Mouse (Mus musculus): ENCODE data around the gene Sar1a.

Gene Sar1a

DNA sequence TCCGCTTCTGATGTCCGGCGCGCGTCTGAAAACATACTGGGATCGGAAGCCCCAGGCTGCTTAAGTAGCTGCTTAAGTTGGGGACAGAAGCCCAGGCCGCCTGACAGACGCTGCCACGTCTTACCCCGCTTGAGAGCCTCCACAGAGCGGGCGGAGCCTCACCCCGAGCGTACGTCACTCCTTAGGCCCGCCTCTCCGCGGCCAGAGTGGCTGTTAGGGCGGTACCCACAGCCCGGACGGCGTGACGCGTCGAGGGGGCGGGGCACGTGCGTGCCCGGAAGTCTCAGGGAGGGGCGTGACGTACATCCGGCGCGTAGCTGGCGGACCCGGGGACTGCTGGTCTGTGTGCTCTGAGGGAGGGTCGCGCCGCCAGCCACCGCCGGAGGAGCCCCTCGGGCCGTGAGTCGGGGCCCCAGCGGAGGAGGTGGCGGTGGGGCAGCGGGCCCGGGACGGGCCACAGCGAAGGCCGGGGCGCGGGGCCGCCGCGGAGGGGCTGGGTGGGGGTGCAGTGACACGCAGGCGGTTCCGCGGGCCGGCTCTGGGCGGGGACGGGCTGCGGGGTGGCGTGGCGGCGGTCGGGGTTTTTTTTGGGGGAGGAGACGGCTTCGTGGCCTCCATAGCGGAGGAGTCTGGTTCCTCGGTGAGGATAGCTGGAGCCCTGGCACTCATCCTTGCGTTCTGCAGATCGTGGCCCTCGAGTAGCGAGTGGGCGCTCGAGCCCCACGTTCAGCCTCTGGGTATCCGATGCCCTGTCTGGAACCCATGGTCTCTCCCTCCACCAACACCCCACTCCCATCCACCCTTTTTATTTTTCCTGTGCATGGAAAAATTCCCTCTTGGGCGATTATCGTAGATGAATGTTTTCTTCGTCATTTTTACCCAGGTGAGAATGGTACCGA, at the start of gene Sar1a:
Sar1a (plus strand) TSS at position 285 of the 899 bp plus-strand sequence.
- DNase-seq (ENCODE audit: low spot score in 2 of 2), result peak; percentile 99

DNA sequence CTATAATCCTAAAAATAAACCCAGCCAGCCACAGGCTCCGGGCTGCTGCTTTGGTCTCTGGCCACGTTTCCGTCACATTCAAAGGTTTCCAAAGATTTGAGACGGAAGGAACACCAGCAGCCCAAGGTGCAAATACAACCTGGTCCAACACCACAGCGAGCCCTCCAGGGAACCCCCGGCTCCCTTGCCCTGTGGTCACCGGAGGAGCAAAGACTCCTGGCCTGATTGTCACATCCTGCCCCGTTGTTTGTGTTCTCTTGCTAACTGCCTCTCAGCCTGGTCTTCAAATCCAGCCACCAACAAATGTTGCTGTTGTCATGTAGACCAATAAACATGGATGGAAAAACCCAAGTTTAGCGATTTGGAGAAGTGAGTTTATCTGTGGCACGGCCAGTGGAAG, 47.7 kb upstream of the Sar1a start:
- DNase-seq (ENCODE audit: low spot score in 2 of 2), result no peak

DNA sequence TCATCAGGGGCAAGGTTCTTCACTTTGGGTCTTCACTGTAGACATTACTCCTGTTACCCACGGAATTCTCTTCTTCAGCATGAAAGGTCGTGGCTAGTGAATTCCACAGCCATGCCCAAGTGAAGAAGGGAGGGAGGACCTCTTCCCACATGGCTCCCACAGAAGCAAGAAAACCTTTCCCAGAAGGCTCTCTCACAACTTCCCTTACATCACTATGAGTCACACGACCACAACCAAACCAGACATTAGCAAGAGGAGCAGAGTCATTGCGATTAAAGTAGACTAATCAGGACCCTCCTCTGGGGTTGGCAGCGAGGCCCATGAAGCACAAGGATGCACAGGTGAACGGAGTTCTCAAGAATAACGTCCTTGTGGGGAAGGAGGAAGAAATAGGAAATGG, 43.0 kb upstream of the Sar1a start:
- DNase-seq (ENCODE audit: low spot score in 2 of 2), result no peak

DNA sequence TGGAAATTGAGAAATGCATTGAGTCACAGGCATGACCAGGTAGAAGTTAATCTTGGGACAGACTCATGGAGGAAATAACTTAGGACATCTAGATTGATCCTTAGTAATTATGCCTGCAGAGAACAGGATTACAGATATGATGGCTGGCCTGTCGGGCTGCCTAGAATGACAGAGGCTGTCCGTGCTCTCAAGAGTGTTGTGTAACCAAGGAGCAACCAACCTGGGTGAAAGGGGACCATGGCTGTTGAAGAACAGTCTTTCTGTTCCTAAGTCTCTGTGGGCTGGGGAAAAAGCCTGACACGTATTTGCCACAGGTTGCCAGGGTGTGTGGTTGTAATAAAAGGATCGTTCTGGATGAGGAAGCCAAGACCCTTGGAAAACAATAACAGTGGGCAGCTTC, 39.7 kb upstream of the Sar1a start:
- no peak for DNase-seq (ENCODE audit: low spot score in 2 of 2)

DNA sequence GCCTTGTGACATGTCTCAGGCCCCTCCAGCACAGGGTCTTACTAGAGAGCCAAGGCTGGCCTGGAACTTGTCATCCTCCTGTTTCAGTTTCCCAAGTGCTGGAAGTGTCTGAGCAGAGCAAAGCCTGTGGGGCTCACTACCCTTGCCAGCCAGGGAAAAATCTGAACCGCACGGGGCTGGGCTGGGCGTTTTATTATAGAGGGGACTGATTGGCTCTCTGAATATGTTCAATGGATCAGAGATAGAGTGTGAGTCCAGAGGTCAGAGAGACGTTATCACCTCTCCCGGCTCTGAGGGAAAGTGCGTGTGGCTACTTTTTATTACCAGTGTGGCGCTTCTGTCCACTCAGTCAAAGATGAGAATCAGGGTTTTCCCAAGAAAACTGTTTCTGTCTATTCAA, 33.5 kb upstream of the Sar1a start:
- no peak for DNase-seq (ENCODE audit: low spot score in 2 of 2)

DNA sequence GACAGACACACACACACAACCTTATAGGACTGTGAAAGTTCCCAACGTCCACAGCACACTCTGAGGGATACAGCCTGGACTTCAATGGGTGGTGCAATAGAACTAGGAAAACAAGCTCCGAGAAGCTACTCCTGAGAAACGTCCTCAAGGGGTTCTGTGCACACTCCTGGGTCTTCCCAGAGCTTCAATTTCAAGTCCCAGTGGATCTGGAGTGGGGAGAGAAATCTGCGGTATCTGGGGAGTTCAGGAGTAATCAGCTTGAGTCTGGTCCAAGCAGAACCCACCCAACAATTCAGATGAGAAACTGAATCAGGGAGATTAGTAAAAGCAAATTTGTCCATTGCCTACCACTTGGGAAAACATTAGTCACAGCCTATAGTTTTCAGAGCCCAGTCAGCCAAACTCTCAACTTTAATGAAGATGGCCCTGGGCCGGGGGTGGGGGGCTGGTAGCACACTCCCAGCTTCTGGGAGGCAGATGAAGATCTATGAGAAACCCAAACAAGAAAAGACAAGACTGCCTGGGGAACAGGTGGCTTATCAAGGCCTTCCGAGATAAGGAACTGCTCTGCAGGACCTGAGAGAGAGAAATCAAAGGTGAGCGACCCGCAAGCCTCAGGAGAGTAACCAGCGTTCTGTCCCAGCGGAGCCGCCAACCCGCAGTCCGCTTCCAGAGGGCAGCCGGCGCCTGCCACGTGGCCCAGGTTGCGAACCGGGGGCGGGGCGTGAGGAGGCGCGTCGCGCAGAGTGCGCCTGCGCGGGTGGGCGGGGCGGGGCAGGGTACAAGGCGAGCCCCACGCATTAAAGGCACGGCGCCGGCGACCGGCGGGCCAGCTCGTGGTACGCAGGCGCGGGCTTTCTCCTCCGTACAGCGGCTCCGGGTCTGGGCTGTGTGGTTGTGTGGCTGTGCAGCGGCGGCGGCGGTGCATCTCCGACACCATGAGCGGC, 32.0 kb upstream of the Sar1a start, which contains the start of gene Ppa1:
Ppa1 (plus strand) TSS at position 763 of the 947 bp plus-strand sequence.
- peak; percentile 91 to 92 for DNase-seq (ENCODE audit: low spot score in 2 of 2)

DNA sequence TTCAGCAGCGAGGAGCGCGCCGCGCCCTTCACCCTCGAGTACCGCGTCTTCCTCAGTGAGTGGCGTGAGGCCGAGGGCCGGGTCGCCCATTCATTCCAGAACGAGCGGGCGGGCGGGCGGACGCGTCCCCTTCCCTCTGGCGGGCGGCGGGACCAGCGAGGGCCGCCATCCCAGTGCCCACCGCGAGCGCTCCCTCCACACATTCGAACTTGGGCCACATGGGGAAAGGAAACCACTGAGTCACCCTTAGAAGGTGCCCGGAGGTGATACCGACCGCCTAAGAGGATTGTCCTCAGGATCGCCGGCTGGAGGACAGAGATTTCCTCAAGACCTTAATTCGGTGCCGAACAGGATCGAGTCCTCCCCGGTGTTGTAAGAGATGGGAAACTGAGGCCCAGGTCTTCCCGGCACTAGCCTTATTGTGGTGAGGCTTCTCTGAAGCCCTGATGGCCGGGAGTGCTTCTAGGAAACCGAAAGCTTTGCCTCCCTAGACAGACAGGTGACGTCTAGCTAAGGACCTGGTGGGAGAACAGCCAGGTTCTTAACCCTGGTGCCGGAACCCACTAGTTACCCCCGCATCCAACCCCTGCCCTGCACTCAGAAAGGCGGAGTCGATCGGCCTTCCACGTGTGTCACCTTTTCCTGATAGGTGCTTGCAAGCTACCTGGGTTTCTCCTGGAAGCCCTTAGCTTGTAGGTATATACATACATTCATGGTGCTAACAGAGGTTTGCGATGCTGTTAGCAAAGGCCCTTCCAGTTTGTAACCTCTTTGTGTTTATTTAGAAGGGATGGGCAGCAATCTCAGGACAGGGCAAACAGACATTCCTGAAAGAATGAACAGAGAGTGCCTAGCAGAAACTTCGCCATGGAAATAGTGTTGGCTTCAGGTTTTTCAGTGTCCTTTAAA, 31.1 kb upstream of the Sar1a start:
- peak in 1 of 2 experiments; percentile 33 for DNase-seq (ENCODE audit: low spot score in 2 of 2)

DNA sequence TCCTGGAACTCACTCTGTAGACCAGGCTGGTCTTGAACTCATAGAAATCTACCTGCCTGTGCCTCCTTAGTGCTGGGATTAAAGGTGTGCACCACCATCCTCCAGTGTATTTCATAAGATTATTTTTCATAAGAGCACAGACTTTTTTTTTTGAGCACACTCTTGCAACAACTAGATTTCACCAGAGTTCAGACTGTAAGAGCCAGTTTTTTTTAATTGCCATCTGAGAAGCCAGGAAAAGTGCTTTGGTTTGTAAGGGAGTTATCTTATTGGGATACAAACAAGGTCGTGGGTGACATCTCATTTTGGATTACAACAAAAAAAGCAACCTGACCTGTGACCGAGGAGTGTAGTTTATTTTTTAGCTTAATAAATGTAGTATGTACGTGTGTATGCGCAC, 26.0 kb upstream of the Sar1a start:
- DNase-seq (ENCODE audit: low spot score in 2 of 2), result no peak

DNA sequence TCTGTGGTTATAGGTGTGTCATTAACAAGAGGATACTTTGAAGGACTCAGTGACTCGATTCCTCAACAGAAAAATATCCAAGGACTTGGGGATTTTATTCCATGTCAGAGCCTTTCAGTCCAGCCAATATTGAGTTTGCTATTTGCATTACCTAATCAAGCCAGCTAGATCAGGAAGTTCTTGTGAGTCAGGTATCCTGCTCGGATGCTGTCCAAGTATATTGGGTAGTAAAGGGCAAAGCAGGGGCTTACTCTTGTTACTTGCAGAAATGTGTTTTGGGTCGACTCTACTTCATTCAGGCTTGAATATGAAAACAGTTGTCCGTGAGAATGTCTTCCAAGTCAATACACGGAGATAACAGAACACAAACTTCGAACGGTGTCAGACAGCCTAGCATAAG, 25.4 kb upstream of the Sar1a start:
- DNase-seq (ENCODE audit: low spot score in 2 of 2), result no peak

DNA sequence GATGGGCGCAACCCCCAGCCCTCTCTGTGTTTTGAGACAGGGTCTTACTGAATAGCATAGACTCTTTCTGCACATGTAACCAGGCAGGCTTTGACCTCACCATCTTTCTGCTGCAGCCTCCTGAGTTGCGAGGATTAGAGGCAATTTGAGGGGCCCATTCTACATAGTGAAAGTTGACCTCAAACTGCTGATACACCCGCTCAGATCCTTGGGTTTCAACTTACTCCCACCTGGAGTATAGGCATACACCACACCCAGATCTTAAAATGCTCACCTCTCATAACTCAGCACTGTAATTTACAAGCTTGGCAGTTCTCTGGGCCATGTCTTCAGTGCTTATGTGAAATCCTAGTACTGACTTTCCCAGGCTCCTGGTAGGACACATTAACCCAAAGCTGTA, 24.9 kb upstream of the Sar1a start:
- DNase-seq (ENCODE audit: low spot score in 2 of 2), result no peak

DNA sequence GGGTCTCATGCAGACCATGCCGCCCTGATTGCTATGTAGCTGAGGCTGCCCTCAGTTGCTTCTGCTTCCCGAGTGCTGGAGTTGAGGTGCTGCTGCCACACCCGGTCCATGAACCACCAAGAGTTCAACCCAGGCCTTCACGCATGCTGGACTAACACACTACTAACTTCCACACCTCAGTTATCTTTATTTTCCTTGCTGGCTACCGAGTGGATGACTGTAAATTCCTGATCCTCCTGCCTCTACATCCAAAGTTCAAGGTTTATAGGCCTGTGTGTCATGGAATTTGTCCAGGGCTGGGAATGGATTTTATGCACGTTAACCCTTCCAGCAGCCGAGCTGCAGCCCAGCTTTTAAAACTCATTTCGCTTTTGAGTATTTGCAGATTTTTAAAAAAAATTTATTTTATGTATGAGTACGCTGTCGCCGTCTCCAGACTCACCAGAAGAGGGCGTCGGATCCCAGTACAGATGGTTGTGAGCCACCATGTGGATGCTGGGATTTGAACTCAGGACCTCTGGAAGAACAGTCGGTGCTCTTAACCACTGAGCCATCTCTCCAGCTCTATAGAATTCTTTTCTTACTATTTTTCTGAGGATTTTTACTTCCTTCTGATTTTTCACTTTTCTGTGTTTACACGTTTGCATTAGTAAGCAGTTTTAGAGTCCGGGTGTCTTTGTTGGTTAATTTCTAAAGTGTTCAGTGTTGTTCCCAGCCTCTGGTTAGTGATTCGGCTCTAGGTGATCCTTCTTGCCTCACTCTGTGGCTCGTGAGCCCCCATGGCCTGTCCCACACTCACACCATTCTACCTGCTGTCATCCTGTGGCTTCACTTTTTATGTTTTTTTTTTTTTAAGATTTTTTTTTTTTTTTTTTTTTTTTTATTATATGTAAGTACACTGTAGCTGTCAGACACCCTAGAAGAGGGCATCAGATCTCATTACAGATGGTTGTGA, 22.9 kb upstream of the Sar1a start:
- DNase-seq (ENCODE audit: low spot score in 2 of 2), result no peak

DNA sequence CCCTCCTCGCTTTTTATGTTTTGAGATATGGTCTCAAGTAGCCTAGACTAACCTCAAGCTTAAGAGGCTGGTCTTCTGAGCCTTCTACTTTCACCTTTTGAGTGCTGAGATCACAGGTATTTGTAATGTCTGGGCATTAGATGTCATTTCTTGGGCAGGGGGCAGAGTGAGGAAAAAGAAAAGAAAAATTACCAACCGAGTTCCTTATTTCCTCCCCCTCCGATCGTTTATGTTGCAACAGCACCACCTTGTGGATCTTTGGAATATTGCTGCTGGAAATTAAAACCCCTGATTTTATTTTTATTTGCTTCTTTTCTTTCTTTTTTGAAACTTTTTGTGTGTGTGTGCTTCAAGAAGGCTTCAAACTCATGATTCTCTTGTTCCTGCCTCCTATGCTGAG, 22.1 kb upstream of the Sar1a start:
- no peak for DNase-seq (ENCODE audit: low spot score in 2 of 2)

DNA sequence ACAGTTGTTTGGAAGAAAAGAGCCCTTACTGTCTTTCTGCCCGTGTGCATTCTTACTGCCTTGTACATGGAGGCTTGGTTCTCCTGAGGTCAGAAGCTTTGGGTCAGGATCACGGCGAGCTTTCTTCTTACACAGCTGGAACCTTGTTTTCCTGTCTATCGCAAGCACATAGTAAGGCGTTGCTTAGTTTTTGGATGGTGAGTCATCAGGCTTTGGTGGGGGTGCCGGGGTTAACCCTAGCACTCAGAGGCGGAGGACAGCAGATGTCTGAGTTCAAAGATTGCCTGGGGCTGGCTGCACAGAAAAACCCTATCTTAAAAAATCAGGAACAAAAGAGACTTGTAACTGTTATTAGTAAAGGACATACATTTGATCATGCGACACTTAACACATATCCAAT, 18.2 kb upstream of the Sar1a start:
- DNase-seq (ENCODE audit: low spot score in 2 of 2), result no peak

DNA sequence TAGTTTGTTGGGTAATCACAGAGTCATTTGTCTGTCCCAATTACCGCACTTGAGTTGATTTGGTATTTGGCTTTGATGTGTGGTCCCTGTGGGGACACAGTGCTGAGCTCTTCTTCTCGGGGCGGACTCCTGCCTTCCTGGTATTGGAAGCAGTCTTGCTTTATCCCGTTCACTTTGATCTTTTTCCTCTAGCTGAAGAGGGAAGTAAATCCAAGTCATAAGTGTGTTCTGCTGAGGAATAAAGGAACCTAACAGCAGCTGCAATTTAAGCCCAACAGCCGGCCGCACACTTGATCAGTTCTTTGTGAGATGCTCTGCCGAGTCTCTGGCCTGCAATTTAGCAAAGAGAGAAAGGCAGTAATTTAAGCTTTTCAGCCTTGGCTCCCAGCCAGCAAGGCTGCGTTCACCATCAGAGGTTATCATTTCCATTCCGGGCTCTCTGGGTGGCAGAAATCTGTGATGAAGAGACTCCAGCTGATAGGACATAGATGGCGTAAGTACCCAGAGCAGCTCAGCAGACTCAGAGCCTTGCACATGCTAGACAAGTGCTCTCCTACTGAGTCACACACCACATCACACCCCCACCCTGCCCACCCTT, 17.6 kb upstream of the Sar1a start:
- peak; percentile 66 to 71 for DNase-seq (ENCODE audit: low spot score in 2 of 2)

DNA sequence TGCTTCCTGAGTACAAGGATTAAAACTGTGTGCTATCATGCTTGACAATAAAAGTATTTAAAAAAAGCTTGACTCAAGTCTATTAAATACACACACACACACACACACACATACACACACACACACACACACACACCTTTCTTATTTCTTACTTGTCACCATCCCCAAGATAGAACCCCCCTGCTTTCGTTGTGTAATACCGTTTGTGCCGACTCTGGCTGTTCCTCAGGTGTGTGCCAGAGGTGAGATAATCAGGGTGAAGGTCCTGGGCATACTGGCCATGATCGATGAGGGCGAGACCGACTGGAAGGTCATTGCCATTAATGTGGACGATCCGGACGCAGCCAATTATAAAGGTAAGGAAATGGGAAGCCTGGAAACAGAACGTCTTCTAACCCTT, 15.0 kb upstream of the Sar1a start:
- no peak for DNase-seq (ENCODE audit: low spot score in 2 of 2)

DNA sequence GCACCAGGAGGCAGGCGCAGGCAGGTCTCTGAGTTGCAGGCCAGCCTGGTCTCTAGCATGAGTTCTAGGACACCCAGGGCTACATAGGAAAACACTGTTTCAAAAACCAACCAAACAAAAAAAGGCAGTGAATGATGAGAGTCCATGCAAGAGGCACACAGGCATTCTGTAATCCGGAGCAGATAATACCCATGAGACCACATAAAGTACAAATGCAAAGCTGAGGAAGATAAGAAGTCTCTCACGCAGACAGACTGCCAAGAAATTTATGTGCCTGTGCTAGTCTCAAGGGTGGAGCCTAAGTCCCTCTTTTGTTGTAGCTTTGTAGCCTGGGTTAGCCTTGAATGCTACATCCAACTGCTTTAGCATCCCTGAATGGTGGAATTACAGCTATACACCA, 14.4 kb upstream of the Sar1a start:
- no peak for DNase-seq (ENCODE audit: low spot score in 2 of 2)

DNA sequence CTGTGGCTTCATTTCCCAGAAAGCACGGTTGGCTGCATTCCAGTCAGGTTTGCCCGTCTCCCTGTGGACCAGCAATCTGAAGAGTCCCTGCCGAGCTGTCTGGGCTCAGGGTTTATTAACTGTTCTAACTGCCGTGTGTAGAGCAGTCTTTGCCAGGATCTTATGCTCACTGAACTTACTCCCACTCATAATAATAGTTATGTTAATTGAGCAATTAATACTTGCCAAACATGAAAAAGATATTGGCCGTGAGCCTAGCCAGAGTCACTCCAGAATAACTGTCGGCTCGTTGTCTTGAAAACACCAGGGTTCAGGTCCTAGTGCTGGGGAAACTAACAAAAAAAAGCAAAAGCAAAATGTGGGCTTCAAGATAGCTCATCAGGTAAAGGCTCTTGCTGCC, 10.8 kb upstream of the Sar1a start:
- peak in 1 of 2 experiments; percentile 41 for DNase-seq (ENCODE audit: low spot score in 2 of 2)

DNA sequence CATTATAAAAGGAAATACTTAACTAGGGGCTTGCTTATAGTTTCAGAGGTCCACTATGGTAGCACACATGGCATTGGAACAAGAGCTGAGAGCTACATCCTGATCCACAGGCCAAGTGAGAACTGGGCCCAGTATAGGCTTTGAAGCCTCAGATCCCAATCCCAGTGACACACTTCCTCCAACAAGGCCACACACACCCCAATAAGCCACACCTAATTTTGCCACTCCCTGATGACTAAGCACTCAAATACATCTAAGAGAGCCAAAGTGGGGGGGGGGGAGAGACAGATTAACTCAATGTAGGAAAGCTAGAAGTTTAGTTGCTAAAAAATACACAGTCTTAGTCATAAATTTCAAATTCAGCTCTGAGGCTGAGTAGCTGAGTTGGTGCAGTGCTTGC, 10.2 kb upstream of the Sar1a start:
- DNase-seq (ENCODE audit: low spot score in 2 of 2), result no peak

DNA sequence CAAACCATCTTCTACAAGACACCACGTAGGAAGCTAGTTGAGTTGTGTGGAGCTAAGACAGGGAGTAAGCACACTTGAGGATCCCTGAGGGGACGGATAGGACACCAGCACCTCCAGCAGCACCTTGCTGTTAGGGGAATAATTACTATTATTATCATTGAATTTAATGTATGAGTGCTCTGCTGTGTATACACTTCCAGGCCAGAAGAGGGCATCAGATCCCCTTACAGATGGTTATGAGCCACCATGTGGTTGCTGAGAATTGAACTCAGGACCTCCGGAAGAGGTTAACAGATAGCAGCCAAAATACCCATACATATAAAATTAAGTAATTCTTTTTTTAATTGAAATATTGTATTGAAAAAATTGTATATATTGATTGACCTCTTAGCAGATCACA, 9.3 kb upstream of the Sar1a start:
- DNase-seq (ENCODE audit: low spot score in 2 of 2), result no peak

DNA sequence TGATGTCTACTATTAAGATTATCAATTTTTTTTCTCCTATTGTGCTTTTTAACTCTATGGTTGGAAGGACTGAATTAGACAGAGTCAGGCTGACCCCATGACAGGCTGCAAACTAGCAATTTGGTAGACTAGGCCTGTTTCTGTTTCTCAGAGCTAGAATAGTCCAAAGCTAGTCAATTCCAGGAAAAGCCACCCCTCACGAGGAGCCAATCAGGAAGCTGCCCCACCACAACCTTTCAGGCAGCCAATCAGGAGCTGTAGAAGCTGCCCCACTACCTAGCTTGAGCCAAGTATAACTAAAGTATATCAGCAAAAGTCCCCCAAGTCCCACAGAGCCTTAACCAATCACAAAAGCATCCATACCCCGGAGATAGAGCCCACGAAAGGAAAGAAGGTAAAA, 4.2 kb upstream of the Sar1a start:
- DNase-seq (ENCODE audit: low spot score in 2 of 2), result no peak
